Mouse (Mus musculus) testis, postnatal 14 days (tissue): ENCODE results near the gene Marc2.
A peak's percentile ranks its signal among the peaks of the same experiment; 100 is the strongest.

ENCODE experiments used
- DNase-seq: peaks from one replicate; pipeline ENCODE4 v3.0.0; 2021; ENCODE audit warnings: low spot score

The Marc2 gene

DNA sequence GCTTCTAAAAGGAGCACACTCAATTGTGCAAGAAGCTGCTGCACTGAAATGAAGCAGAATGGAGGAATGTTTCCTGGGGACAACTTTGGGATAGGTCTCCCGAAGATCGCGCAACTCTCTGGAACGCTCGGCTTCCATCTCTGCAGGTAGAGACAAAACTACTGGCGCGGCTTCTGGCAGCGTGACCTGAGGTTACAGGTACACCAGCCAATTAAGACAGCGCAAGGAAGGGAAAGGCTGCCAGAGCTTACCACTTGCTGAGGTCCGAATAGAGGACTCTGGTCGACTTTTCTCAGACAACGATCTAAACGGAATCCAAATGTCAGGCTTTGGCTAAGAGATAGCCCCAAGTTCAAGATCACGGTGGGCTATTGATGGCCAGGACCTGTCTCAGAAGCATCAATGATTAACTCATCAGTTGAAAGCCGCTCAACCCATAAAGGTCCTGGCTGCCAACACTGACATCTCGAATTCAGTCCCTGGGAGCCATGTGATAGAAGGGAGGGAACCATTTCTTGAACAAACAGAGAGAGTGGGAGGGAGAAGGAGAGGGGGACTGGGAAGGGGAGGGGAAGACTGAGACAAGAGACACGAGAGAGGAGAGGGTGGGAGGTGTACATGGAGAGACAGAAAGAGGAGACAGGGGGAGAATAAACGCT is at the start of gene Marc2:
TSS of gene Marc2 (minus strand) at position 360 of the 659 bp plus-strand sequence.
- DNase-seq = no peak

DNA sequence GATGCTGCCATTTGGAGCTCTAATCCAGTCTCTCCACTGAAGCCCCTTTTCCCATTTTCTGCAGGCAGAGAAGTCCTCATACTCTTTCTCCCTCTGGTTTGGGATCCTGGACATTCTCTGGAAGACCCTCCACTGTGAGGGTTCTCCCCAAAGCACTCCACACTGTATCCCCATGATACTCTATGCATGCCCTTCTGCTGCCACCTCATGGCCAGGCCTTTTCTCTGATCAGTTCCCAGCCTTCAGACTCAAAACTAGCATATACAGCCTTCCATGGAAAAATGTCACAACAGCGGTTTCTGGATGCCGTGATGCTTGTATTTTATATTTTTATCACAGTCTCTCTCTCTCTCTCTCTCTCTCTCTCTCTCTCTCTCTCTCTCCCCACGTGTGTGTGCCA is 45.7 kb upstream of the Marc2 start:
- no peak for DNase-seq

DNA sequence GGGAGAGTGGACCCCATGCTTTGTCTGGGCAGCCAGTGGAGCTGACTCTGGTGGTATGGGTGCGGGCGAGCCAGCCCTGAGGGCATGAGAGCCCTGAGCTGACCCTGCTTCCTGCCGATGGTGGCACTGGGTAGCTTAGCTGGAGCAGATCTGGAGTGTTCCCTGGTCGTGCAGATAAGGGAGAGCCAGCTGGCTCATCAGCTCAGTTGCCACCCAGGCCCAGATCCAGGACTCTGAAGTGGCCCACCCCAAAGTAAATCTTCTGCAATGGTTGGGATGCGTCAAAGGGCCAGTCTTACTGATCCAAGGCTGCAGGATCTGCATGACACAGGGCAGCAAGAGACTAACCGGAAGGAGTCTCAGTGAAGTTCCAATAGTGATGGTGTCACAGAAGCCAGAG is 43.2 kb upstream of the Marc2 start:
- no peak for DNase-seq

DNA sequence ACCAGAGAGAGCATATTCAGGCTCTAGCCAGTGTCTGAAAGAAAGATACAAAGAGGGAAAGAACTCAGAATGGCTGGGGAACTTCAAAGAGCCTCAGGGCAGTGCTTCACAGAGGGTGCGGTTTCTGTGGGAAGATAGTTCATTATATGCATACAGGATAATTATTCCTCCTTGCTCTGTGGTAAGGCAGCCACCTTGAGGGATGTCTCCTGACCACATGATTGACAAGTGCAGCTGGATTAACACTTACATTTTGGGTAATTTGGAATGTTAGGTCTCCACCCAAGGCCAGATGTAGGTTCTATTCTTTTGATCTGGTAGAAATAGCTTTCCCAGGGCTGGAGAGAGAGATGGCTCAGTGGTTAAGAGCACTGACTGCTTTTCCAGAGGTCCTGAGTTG is 39.9 kb upstream of the Marc2 start:
- DNase-seq = no peak

DNA sequence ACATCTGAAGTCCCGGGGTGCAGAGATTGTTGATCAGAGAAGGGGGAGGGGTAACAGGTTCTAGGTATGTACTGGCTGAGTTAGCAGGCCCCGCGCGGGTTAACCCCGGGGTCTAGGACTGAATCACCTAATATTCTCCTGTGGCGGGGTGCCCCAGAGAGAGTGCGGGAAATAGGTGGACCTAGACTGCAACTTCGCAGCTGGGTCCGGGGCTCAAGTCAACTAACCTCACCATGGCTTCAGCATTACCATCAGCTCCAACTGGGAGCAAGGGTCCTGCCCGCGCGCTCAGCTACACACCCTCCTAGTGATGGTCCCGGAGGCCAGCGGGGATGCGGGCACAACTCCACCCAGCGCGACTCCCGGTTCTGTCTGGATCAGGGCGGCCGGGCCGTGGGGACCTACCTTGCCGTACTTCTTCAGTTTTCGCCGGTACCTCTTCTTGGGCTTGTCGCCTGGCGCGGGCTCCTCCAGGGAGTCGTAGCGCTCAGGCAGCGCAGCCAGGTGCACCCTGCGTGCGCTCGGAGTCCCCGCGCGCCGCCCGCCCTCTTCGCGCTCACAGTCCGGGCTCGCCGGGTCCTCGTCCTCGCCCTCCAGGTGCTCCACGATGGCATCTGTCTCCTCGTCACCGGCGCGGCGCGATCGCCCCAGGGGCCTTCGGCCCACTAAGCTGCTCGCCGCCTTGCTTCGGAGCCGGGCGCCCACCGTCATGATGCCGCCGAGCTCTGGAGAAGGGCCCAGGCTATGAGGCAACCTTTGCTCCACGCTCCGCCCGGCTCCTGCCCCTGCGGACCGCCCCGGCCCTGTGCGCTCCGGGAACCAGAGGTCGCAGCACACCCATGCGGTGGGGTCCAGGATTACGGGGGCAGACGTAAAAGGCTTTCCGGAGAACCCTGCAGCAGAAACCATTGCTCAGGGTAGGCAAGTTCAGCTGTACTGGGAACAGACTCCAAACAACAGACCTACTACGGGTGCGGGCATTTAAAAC is 36.3 kb upstream of the Marc2 start, which contains the start of gene C130074G19Rik:
TSS of gene C130074G19Rik (minus strand) at position 938 of the 988 bp plus-strand sequence.
- DNase-seq = no peak

DNA sequence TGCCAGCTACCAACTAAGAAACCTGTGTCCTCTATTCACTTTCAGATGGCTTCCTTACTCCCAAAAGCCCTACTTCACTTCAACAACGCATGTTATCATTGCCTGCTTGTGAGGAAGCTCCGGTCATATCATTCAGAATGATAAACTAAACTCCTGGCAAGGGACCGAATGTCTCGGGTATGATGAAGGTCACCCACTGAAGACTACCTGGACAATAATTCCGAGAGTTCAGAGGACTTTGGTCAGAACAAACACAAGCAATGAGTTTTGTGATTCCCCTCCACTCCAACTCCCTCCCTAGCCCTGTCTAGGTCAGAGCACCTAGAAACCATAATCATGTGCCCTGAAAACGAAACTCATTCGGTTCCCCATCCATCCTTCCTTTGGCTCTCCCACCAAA is 35.6 kb upstream of the Marc2 start:
- no peak for DNase-seq

DNA sequence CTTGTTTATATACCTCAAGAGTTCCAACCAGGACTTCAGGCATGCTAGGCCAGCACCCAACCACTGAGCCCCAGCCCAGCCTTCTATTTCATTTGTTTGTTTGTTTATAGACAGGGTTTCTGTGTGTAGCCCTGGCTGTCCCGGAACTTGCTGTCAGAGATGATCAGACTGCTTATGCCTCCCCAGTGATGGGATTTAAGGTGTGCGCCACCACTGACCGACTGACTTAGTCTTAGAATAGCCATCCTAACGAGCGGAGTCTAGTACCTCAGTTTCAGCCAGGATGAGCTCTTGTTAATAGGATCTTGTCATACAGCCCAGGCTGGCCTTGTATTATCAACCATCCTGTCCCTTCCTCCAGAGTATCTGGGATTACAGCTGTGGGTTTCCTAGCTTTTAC is 35.0 kb upstream of the Marc2 start:
- DNase-seq = no peak

DNA sequence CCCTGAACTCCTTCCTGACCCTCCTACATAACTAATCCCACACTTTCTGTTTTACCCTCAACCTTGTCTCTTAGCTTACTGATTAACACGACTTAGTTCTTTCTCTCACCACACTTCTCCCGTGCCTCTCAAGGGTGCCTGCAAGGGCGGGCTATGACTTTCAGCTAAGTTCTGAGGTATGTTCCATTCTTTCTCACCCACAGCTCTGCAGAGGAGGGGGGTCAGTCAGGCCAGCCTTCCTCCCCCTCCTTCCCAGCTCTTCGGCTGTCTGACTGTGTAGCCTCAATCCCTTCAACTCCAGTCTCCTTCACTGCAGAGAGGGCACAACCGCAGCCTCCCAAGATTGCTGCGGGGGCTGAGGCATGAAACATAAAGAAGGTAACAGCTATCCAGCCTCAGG is 32.6 kb upstream of the Marc2 start:
- no peak for DNase-seq

DNA sequence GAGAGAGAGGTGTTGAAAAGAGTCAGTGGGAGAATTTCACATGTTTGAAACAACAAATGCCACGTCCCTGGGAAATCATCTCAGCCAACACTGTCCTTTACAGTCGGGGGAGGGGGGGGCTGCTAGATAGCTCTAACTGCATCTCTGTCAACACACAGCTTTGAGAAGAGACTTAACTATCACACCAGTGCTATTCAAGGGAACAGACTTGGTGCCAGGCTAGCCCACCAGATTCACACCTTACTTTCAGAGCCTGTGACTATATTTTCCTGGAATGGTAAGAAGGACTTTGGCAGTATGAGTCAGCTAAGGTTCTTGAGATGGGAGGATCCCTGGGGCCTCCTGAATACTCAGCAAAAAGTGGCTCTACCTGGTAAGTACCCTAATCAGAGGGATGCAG is 31.1 kb upstream of the Marc2 start:
- no peak for DNase-seq

DNA sequence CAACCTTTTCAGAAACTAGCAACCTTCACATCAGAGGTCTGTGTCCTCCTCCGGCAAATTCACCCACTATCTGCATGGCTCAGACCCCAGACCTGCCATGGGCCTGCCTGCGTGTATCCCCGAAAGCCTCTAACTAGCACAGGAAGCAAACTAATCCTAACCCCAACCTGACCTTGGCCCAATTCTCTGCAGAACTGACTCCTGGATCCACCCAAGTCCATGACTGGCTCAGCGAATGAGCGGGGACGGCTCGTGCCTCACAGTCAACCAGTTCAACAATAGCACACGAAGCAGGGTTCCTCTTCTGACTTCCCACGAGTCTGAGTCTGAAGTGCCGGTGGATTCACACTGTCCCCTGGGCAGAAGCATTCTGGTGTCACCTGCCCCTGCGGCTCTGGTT is 27.7 kb upstream of the Marc2 start:
- DNase-seq = no peak

DNA sequence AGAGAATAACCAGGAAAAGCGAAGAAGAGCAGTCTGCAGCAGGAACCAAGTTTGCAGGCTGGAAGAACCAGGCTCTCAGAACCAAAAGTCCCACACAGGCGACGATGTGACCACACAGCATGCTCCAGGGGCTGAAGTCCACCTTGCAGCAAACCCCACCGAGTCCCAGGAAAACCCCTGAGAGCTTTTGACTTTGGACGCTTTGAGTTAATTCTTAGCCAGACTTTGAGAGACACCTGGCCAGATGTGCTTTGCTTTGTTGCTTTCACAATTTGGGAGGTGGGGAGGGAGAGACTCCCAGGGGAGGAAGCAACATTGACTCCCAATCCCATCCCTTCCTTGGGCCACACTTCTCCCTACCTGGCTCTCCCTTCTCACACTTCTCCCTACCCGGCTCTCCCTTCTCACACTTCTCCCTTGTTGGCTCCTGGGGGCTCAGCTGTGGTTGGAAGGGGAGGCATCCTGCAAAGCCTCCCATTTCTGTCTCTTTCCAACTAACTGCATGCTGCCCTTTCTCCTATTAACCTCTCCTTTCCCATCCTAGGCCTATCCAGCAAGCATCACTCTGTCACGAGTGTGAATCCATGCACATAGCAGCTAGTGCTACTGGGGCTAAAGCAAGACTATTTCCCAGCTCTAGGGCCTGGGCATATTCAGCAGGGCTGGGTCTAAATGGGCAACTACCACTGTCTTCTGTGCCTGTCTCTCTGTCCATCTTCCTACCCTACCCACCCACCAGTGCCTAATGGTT is 26.0 kb upstream of the Marc2 start:
- DNase-seq = no peak

DNA sequence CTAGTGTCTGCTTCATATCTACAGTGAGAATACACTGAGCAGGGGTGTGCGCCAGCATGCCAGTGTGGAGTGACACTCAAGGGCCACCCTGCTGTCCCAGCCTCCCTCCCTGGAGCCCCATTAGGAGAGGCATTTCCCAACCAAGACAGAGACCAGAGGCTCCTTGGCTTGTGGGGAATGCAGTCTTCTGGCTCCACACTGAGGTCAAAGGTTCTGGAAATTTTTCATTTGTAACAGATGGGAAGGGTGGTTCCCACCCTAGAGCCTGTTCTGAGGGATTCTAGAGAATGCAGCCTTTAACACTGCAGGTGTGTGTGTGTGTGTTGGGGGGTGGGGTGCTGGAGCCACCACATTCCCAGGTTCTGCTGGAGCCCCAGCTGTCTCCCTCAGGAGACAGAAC is 25.3 kb upstream of the Marc2 start:
- DNase-seq = no peak

DNA sequence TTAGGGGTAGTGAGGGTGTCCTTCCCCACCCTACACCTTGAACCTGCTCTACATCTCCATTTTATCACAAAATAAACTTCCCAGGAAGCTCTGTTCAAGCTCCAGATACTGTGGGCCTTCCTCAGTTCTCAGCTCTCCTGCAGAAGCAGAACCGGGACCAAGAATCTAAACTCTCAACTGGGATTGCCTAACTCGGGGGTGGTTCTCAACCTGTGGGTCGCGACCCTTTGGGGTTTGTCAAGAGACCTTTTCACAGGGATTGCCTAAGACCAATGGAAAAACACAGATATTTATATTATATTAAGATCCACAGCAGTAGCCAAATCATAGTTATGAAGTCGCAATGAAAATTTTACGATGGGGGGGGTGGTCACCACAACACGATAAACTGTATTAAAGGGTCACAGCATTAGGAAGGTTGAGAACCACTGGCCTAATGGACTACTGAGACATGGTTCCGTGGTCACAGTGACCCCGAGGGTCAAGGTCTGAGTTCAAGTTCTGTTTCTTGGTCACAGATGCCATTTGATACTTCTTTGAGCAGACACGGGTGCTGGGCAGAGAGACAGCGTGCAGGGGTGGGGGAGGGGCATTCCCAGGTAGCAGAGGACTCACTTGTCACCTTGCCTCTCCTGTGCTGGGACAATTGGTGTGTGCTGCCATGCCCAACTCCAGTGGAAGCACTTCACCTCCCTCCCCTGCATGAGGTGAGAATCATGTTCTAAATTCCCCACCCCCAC is 24.6 kb upstream of the Marc2 start:
- DNase-seq = no peak

DNA sequence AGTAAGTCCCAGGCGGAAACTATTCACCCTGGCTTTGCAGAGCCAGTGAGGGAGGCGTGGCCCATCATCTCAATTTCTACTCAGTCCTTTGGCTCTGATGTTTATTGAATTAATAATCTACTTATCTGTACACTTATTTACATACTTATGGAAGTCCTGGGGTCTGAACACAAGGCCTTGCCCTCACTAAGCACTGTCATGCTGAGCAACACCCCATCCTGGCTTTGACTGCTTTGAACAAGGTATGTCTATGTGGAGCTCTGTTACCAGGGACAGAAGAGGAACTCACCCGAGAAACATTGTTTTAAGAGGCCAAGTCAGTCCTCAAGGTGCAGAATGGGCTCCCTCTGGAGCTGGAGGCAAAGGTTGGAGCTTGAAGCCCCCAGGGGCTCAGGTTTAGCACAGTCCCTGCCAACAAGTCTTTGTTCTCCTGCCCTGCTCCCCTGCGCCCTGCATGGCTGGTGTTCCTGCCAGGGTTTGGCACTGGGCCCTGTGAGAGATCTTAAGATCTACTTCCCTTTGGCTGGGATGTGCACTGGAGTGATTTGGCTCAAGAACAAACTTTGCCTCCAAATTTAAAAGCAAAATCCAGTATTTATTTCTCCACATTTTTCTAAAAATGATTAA is 23.8 kb upstream of the Marc2 start:
- DNase-seq = peak; percentile 67

DNA sequence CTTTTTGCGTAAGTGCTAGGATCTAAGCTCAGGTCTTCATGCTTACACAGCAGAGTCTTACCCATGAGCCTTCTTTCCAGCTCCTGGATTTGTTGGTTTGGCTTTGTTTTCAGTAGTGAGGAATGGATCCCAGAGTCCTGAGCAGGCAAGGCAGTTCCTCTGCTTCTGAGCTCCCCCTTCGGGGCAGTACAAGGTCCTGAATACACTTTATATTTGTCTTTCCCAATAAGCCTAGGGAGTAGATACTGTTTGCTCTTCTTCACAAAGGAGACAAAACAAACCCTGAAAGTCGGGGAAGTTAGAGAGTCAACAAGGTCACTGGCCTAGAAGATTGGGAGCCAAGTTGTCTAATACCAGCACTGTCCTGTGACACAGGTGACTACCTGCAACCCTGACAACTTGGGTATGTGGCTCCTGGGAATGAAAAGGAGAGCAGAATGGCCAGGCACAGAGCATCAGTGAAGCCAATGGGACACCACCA is 21.4 kb upstream of the Marc2 start:
- no peak for DNase-seq

DNA sequence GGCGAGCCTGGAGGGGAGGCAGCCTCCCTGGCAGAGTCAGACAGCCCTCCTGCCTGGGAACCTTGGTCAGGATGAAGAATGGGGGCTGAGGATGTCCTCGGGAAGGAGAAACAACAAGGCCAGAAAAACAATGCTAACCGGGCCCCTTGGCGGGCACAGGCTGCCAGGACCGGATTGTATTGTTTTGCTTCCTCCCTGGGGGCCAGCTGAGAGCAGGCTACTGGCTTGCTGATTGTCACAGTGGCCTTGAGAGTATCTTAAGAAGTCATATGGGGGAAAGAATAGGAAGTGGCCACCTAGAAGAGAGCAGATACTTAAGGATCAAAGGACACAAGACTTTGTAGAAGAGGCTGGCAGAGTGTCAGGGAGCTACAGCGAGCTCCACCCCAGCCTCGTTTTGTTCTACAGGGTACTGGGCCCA is 18.1 kb upstream of the Marc2 start:
- DNase-seq = no peak

DNA sequence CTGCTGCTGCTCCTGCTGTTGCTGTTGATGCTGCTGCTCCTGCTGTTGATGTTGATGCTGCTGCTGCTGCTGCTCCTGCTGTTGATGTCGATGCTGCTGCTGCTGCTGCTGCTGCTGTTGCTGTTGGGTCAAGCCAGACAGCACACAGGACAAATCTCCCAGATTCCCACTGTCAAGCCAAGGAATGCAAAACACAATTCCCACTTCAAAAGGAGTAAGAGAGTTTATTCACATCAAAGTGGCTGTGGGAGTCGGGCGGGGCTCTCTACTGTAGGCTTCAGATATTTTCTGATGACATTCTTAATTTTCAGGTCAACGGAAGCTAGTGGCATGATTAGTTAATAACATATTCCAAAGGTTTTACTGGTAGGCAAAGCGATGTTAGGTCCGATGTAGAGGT is 16.4 kb upstream of the Marc2 start:
- DNase-seq = no peak

DNA sequence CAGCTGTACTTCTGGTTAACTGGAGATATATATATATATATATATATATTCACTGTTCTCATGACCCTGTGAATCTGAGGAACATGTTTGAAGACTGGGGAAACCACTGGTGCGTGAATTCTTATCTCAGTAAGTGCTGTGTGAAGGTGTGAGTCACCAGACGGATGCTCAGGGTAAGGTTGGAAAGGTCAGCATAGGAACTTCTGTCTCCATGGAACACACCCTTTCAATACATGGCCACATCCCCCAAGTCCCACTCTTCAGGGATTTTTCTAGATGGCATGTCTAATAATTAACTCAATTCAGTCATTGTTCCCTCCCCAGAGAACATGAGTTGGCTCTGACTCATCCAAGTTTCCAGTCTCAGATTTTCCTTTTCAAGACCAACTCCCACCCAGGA is 15.3 kb upstream of the Marc2 start:
- no peak for DNase-seq

DNA sequence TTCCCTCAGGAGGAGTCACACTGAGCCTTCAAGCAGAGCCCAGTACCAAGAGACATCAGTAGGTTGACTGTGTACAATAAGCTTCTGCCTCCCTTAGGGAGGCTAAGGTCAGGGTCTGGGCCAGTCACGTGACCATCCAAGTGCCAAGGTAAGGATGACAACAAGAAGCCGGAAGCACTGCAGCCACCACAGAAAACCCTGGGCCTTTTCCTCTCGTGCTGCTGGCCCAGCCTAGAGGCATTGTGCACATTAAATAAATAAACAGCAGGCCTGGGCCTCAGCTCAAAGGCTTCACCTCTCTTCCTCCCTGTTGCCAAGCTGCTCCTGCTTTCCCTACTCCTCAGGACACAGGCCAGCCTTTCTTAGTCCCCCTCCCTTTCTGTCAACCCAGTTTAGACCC is 14.0 kb upstream of the Marc2 start:
- no peak for DNase-seq

DNA sequence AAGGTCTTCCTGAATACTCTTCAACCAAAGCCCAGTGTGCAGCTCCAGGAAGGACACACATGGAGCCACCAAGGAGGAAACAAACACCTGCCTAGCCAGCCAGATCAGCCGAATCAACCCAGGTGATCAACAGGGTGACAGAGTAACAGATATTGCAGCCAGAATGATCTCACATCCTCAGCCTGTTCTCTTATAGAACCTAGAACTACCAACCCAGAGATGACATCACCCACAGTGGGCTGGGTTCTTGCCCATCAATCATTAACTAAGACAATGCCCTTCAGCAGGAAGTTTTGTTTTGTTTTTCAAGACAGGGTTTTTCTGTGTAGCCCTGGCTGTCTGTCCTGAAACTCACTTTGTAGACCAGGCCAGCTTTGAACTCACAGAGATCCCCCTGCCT is 12.0 kb upstream of the Marc2 start:
- DNase-seq = no peak

DNA sequence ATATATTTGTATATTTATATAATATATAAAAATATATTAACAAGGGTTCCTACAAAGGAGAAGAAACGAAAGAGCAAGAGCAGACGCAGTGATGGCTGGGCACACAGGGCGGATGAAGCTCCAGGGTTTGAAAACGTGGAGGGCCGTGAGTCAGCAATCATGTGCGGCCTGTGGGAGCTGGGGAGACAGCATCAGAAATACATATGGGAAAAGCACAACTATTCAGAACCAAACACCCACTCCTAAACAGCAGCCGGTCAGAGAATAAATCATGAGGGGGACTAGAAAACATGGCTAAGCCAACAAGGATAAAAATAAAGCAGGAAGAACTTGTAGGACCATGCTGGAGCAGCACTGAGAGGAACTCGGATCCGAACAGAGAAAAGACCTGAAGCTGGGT is 11.0 kb upstream of the Marc2 start:
- DNase-seq = no peak
